Mouse (Mus musculus): Measurements from ENCODE around the gene Map3k5.

GRCm38 (mm10) chr10:19904077-19904820, 30.0 kb upstream of the Map3k5 start:
- TF ChIP-seq CTCF (IDR thresholded peaks at IDR 0.05; ENCODE audit: insufficient read depth, low read length) (no peak), POLR2A (IDR thresholded peaks at IDR 0.05; ENCODE audit: borderline replicate concordance, extremely low read depth, low read depth, low read length) (no peak)

All from lung, adult 2 months (tissue).